Mouse (Mus musculus) CH12.LX (cell line): ENCODE data around the gene Cyp51. TPM values are rescaled to one million over a fixed set of nuclear protein-coding genes. Genes with fewer than 3 reads are reported as not detected.

ENCODE experiments used
- DNase-seq: peaks from one replicate; pipeline ENCODE4 v3.0.0-alpha.2; 2013; ENCODE audit errors: extremely low read depth
- H3K27ac ChIP-seq: 2 replicates; pipeline ENCODE4 v1.5.1; 2012; ENCODE audit warnings: low read depth, mild to moderate bottlenecking, control low read depth, moderate library complexity; ENCODE audit not compliant: insufficient read depth
- H3K27me3 ChIP-seq: replicated peaks from 2 replicates; pipeline ENCODE3; 2012; ENCODE audit warnings: inconsistent platforms
- H3K36me3 ChIP-seq, 2 experiments: replicated peaks in 1 of 2; 2 replicates each; pipeline versions ENCODE3 to v1.6.1; 2012; ENCODE audit warnings: inconsistent platforms in 1 of 2, low read length in 1 of 2, mild to moderate bottlenecking in 1 of 2, mixed read lengths in 1 of 2, moderate library complexity in 1 of 2; ENCODE audit not compliant: control insufficient read depth in 1 of 2, insufficient read depth in 1 of 2
- H3K4me1 ChIP-seq, 2 experiments: 2 replicates each; pipeline ENCODE4 v1.6.1; 2012; ENCODE audit warnings: inconsistent platforms in 1 of 2, moderate library complexity in 1 of 2; ENCODE audit not compliant: insufficient read depth in 2 of 2, control insufficient read depth in 1 of 2
- H3K4me2 ChIP-seq: 2 replicates; pipeline ENCODE4 v1.6.1; 2012; ENCODE audit warnings: low read depth, mild to moderate bottlenecking, control low read depth; ENCODE audit not compliant: poor library complexity, insufficient read depth, severe bottlenecking
- H3K4me3 ChIP-seq, 3 experiments: fragments of 150-350 bp in 1 of 3; sonication (generic) in 1 of 3; replicated peaks in 1 of 3; 2 replicates each; pipeline versions ENCODE3 to v1.5.1; 2011 to 2012; ENCODE audit warnings: low read depth in 2 of 3, low read length in 2 of 3, mild to moderate bottlenecking in 2 of 3, moderate library complexity in 2 of 3, control low read depth in 1 of 3, improper control_type of control experiment in 1 of 3, inconsistent platforms in 1 of 3, mixed read lengths in 1 of 3; ENCODE audit not compliant: poor library complexity in 1 of 3
- H3K79me2 ChIP-seq: replicated peaks from 2 replicates; pipeline ENCODE4 v1.6.1; 2012; ENCODE audit warnings: mild to moderate bottlenecking, moderate library complexity; ENCODE audit not compliant: control insufficient read depth, poor library complexity, insufficient read depth, severe bottlenecking; ENCODE audit errors: extremely low read depth
- H3K9ac ChIP-seq: 2 replicates; pipeline ENCODE4 v1.6.1; 2012; ENCODE audit warnings: low read depth, mild to moderate bottlenecking, control low read depth, moderate library complexity; ENCODE audit not compliant: insufficient read depth
- H3K9me3 ChIP-seq: replicated peaks from 2 replicates; pipeline ENCODE3; 2012; ENCODE audit warnings: low read length, inconsistent platforms, mixed read lengths
- CHD1 ChIP-seq: IDR thresholded peaks from 2 replicates; pipeline ENCODE4 v1.6.1; 2012; ENCODE audit warnings: low read depth, low read length, improper control_type of control experiment, inconsistent platforms
- CHD2 ChIP-seq: IDR thresholded peaks from 2 replicates; pipeline ENCODE4 v1.6.1; 2011; ENCODE audit warnings: low read length, improper control_type of control experiment
- CTCF ChIP-seq, 2 experiments: IDR thresholded peaks in 1 of 2; conservative IDR thresholded peaks in 1 of 2; 2 replicates each; pipeline ENCODE4 v1.5.1; 2011 to 2012; ENCODE audit warnings: low read depth in 2 of 2, low read length in 2 of 2, improper control_type of control experiment in 1 of 2, inconsistent platforms in 1 of 2, mild to moderate bottlenecking in 1 of 2, moderate library complexity in 1 of 2
- E2F4 ChIP-seq: IDR thresholded peaks from 2 replicates; pipeline ENCODE4 v1.6.1; 2011; ENCODE audit warnings: low read depth, low read length, improper control_type of control experiment; ENCODE audit not compliant: insufficient replicate concordance
- ELF1 ChIP-seq: IDR thresholded peaks from 2 replicates; pipeline ENCODE4 v1.6.1; 2014; ENCODE audit warnings: low read depth, mild to moderate bottlenecking, inconsistent platforms, low read length, improper control_type of control experiment
- EP300 ChIP-seq: IDR thresholded peaks from 2 replicates; pipeline ENCODE4 v1.6.1; 2011; ENCODE audit warnings: low read length, improper control_type of control experiment
- ETS1 ChIP-seq: conservative IDR thresholded peaks from 2 replicates; pipeline ENCODE4 v1.6.1; 2012; ENCODE audit warnings: low read depth, mild to moderate bottlenecking, inconsistent platforms, low read length, improper control_type of control experiment, moderate library complexity
- GABPA ChIP-seq: IDR thresholded peaks from 2 replicates; pipeline ENCODE4 v1.6.1; 2012; ENCODE audit warnings: low read depth, low read length, improper control_type of control experiment, inconsistent platforms; ENCODE audit not compliant: insufficient replicate concordance
- HCFC1 ChIP-seq: IDR thresholded peaks from 2 replicates; pipeline ENCODE4 v1.6.1; 2012; ENCODE audit warnings: low read depth, mild to moderate bottlenecking, inconsistent platforms, low read length, improper control_type of control experiment
- IRF4 ChIP-seq: IDR thresholded peaks from 2 replicates; pipeline ENCODE4 v1.6.1; 2014; ENCODE audit warnings: low read depth, mild to moderate bottlenecking, inconsistent platforms, low read length, improper control_type of control experiment
- JUND ChIP-seq: conservative IDR thresholded peaks from 2 replicates; pipeline ENCODE4 v1.6.1; 2011; ENCODE audit warnings: low read depth, low read length, improper control_type of control experiment
- MAFK ChIP-seq: IDR thresholded peaks from 2 replicates; pipeline ENCODE4 v1.6.1; 2011; ENCODE audit warnings: low read length, improper control_type of control experiment; ENCODE audit not compliant: insufficient replicate concordance
- MAX ChIP-seq: IDR thresholded peaks from 2 replicates; pipeline ENCODE4 v1.6.1; 2011; ENCODE audit warnings: low read length, improper control_type of control experiment
- MAZ ChIP-seq: IDR thresholded peaks from 2 replicates; pipeline ENCODE4 v1.6.1; 2012; ENCODE audit warnings: low read depth, mild to moderate bottlenecking, inconsistent platforms, low read length, improper control_type of control experiment, moderate library complexity
- MEF2A ChIP-seq: IDR thresholded peaks from 2 replicates; pipeline ENCODE4 v1.6.1; 2014; ENCODE audit warnings: low read depth, mild to moderate bottlenecking, inconsistent platforms, low read length, improper control_type of control experiment, borderline replicate concordance
- MXI1 ChIP-seq: IDR thresholded peaks from 2 replicates; pipeline ENCODE4 v1.6.1; 2011; ENCODE audit warnings: mild to moderate bottlenecking, low read depth, low read length, improper control_type of control experiment
- NELFE ChIP-seq: IDR thresholded peaks from 2 replicates; pipeline ENCODE4 v1.6.1; 2011; ENCODE audit warnings: low read depth, low read length, improper control_type of control experiment
- POLR2AphosphoS2 ChIP-seq: IDR thresholded peaks from 2 replicates; pipeline ENCODE4 v1.6.1; 2011; ENCODE audit warnings: low read depth, low read length, improper control_type of control experiment
- RCOR1 ChIP-seq: conservative IDR thresholded peaks from 2 replicates; pipeline ENCODE4 v1.6.1; 2012; ENCODE audit warnings: low read depth, mild to moderate bottlenecking, inconsistent platforms, low read length, improper control_type of control experiment
- SMC3 ChIP-seq: IDR thresholded peaks from 2 replicates; pipeline ENCODE4 v1.6.1; 2011; ENCODE audit warnings: low read depth, low read length, improper control_type of control experiment
- TBP ChIP-seq: conservative IDR thresholded peaks from 2 replicates; pipeline ENCODE4 v1.6.1; 2011; ENCODE audit warnings: low read depth, low read length, improper control_type of control experiment
- TCF12 ChIP-seq: IDR thresholded peaks from 2 replicates; pipeline ENCODE4 v1.6.1; 2014; ENCODE audit warnings: low read depth, mild to moderate bottlenecking, inconsistent platforms, low read length, improper control_type of control experiment
- UBTF ChIP-seq: IDR thresholded peaks from 2 replicates; pipeline ENCODE4 v1.6.1; 2012; ENCODE audit warnings: low read depth, mild to moderate bottlenecking, inconsistent platforms, low read length, improper control_type of control experiment, moderate library complexity
- USF1 ChIP-seq: IDR thresholded peaks from 2 replicates; pipeline ENCODE4 v1.6.1; 2014; ENCODE audit warnings: low read depth, mild to moderate bottlenecking, inconsistent platforms, low read length, improper control_type of control experiment
- USF2 ChIP-seq: conservative IDR thresholded peaks from 2 replicates; pipeline ENCODE4 v1.6.1; 2011; ENCODE audit warnings: low read depth, low read length, improper control_type of control experiment
- ZC3H11A ChIP-seq: IDR thresholded peaks from 2 replicates; pipeline ENCODE4 v1.6.1; 2012; ENCODE audit warnings: low read depth, mild to moderate bottlenecking, inconsistent platforms, low read length, improper control_type of control experiment
- dilution Hi-C: fragments of 300-500 bp; cut with MboI; formaldehyde crosslinking; loops from 2 replicates; pipeline ENCODE4 v1.14.3; 2020; ENCODE audit warnings: low sequenced_read_pairs; ENCODE audit not compliant: extremely low pct_unique_long_range_greater_than_20kb, extremely low pct_ligation_motif_present
- in situ Hi-C: fragments of 300-500 bp; cut with MboI; formaldehyde crosslinking; loops from 3 replicates; pipeline ENCODE4 v1.14.3; 2019; ENCODE audit warnings: low sequenced_read_pairs, low pct_ligation_motif_present, low pct_unique_long_range_greater_than_20kb, mixed read lengths
- polyA plus RNA-seq: library from polyadenylated mRNA; unstranded; fragments of >175 nt; gene quantifications from 2 replicates; pipeline ENCODE4 v1.2.1, GENCODE M21; 2012; ENCODE audit warnings: low read depth; ENCODE audit not compliant: insufficient read length
- total RNA-seq, 2 experiments: library from RNA; depleted of rRNA; stranded (reverse); fragments of 300-350 nt in 1 of 2; fragments of >200 nt in 1 of 2; gene quantifications; 2 replicates each; pipeline ENCODE4 v1.2.3; 2012 to 2014

The Cyp51 gene
- total and polyA plus RNA-seq, 3 experiments: 116 to 374 (median 148) TPM

DNA sequence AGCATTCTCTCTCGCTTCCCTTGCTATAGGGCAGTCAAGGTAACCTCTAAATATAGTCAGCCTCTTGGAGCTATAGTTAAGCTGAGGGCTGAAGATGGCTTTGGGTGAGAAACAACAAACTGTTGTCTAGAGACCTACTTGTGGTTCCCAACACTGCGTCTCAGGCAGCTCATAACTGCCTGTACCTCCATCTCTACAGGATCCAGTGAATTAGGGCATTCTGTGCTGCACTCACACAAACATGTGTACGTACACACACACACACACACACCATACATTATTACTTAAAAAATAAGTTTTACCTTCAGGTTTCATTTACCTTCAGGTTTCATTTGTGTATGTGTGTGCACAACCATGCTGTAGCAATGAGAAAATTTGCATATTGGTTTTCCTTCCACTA lies 25.5 kb downstream of the Cyp51 start:
- no peaks in the 10 kb centered on the region for H3K27me3 ChIP-seq
- H3K4me2 ChIP-seq: no peak overlapping the region
- in situ Hi-C loops: no loop called here
- H3K79me2 ChIP-seq: no peaks in the 10 kb centered on the region
- DNase-seq: no peak
- TF ChIP-seq MXI1 (no peak), ETS1 (no peak), TCF12 (no peak), USF2 (no peak), MAZ (no peak), MAFK (no peak), USF1 (no peak), CHD2 (no peak), E2F4 (no peak), UBTF (no peak), JUND (no peak), HCFC1 (no peak)
- TF ChIP-seq, all 38 proteins: peak for 0
- H3K4me1 ChIP-seq: peaks cover 5 to 29% of the 10 kb centered on the region in 2 experiments
- H3K36me3 ChIP-seq: peaks cover 30 to 62% of the 10 kb centered on the region in 2 experiments
- no peak overlapping the region for H3K9ac ChIP-seq
- dilution Hi-C loops: no loop called here
- no peaks in the 10 kb centered on the region for H3K9me3 ChIP-seq
- H3K27ac ChIP-seq: no peak overlapping the region
- no peak overlapping the region for H3K4me3 ChIP-seq

DNA sequence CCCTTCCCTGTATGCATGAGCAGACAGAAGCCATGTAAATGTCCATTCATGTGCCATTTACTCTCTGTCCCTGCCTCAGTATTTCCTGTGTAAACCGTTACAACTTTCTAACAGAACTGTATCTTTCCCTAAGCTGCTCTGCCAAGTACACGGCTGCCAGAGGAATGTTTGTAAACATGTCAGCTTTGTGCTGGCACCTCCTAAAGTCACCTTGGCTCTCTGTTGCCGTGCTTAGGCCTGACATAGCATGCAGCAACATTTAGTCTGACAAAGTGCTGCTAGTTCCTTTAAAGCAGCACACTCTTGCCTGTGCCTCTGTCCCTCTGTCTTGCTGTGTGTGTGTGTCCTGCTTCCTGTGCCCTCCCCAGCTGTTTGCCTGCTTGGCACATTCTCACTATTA lies 37.3 kb downstream of the Cyp51 start:
- no peak for DNase-seq
- in situ Hi-C loops (no loop called here), dilution Hi-C loops (no loop called here)
- no peaks in the 10 kb centered on the region for H3K27me3 ChIP-seq
- no peak overlapping the region for H3K4me3 ChIP-seq
- no peak overlapping the region for H3K9ac ChIP-seq
- peaks cover 0 to 3% of the 10 kb centered on the region in 2 experiments; a peak in 1 of 4 replicates for H3K4me1 ChIP-seq
- H3K79me2 ChIP-seq: no peaks in the 10 kb centered on the region
- peaks cover 31 to 81% of the 10 kb centered on the region in 2 experiments for H3K36me3 ChIP-seq
- TF ChIP-seq ETS1 (no peak), MAX (no peak), ELF1 (no peak), MEF2A (no peak), MXI1 (no peak), CTCF (conservative IDR thresholded peaks at IDR 0.05 in 1 of 2, IDR thresholded peaks at IDR 0.05 in 1 of 2; ENCODE audit: low read depth in 2 of 2, low read length in 2 of 2) (no peak), SMC3 (no peak), IRF4 (no peak), TBP (no peak), RCOR1 (no peak), ZC3H11A (no peak), CHD2 (no peak), POLR2AphosphoS2 (no peak), USF1 (no peak), GABPA (no peak), EP300 (no peak), NELFE (no peak), JUND (no peak), CHD1 (no peak)
- no peak overlapping the region for H3K4me2 ChIP-seq
- H3K9me3 ChIP-seq: no peaks in the 10 kb centered on the region
- no peak overlapping the region for H3K27ac ChIP-seq
